Mouse (Mus musculus) stomach, postnatal 0 days (tissue): ENCODE measurements around the gene Rfxap. TPM values are rescaled to one million over a fixed set of nuclear protein-coding genes. Genes with fewer than 3 reads are reported as not detected.

ENCODE experiments used
- ATAC-seq: fragments of 200-750 bp; cut with Nextera tagmentation; 2 replicates; pipeline ENCODE4 v1.8.0; 2017; ENCODE audit not compliant: low FRiP score, low TSS enrichment
- DNase-seq: peaks from one replicate; pipeline ENCODE4 v3.0.0-alpha.2; 2016; ENCODE audit warnings: low spot score
- H3K27ac ChIP-seq: fragments of 300-500 bp; sonication (generic); replicated peaks from 2 replicates; pipeline ENCODE4 v1.5.1; 2014; ENCODE audit warnings: mild to moderate bottlenecking, control low read depth
- H3K27me3 ChIP-seq: fragments of 300-500 bp; sonication (generic); 2 replicates; pipeline ENCODE4 v1.6.1; 2014; ENCODE audit warnings: low read length; ENCODE audit not compliant: control insufficient read depth, insufficient read depth
- H3K36me3 ChIP-seq: fragments of 300-500 bp; sonication (generic); 2 replicates; pipeline ENCODE4 v1.6.1; 2014; ENCODE audit warnings: low read length, mixed read lengths; ENCODE audit not compliant: control insufficient read depth, insufficient read depth
- H3K4me1 ChIP-seq: fragments of 300-500 bp; sonication (generic); replicated peaks from 2 replicates; pipeline ENCODE4 v1.6.1; 2014; ENCODE audit warnings: antibody characterized with exemption; ENCODE audit not compliant: control insufficient read depth, insufficient read depth
- H3K4me2 ChIP-seq: fragments of 300-500 bp; sonication (generic); replicated peaks from 2 replicates; pipeline ENCODE4 v1.6.1; 2014; ENCODE audit warnings: low read depth, mild to moderate bottlenecking, control low read depth, moderate library complexity
- H3K4me3 ChIP-seq: fragments of 300-500 bp; sonication (generic); 2 replicates; pipeline ENCODE4 v1.5.1; 2014; ENCODE audit warnings: low read depth, low read length, control low read depth
- H3K9ac ChIP-seq: fragments of 300-500 bp; sonication (generic); 2 replicates; pipeline ENCODE4 v1.6.1; 2014; ENCODE audit warnings: mild to moderate bottlenecking, low read length, control low read depth, mixed read lengths
- H3K9me3 ChIP-seq: fragments of 300-500 bp; sonication (generic); 2 replicates; pipeline ENCODE4 v1.6.1; 2016; ENCODE audit warnings: low read length; ENCODE audit not compliant: control insufficient read depth
- CTCF ChIP-seq: IDR thresholded peaks from 2 replicates; pipeline ENCODE4 v1.5.1; 2016; ENCODE audit warnings: antibody characterized with exemption, low read depth, mild to moderate bottlenecking, moderate library complexity
- EP300 ChIP-seq: optimal IDR thresholded peaks from 2 replicates; pipeline ENCODE3; 2016; ENCODE audit warnings: antibody characterized with exemption
- WGBS: fragments of 180-500 bp; shearing (Covaris S2); extraction: QIAGEN DNeasy Blood & Tissue Kit; methylation state at CpG from one replicate; pipeline ENCODE4 v1.1.7; 2014; 5-methylcytosine and 5-hydroxymethylcytosine counted together
- polyA plus RNA-seq: library from polyadenylated mRNA; unstranded; fragments of >200 nt; fragmentation: Nextera tagmentation; extraction: Ambion mirVana; gene quantifications from 2 replicates; pipeline ENCODE4 v1.2.1, GENCODE M21; 2015

Rfxap gene
- polyA plus RNA-seq, 1 experiment from 2014 or later, result 24.7 TPM

- Histone ChIP-seq H3K27ac (no peak overlapping the region), H3K4me2 (no peak overlapping the region), H3K27me3 (no peaks in the 10 kb centered on the region), H3K4me1 (no peaks in the 10 kb centered on the region), H3K9ac (no peak overlapping the region), H3K9me3 (no peaks in the 10 kb centered on the region), H3K36me3 (no peaks in the 10 kb centered on the region), H3K4me3 (no peak overlapping the region)
- no peak for ATAC-seq
- 67% methylated on average over 6 of the region's 6 CpGs for WGBS
- TF ChIP-seq EP300 (no peak), CTCF (0 out of 2 replicates have a peak, but pooled peaks have one; percentile 8)
- no peak for DNase-seq
Observed at GRCm38 (mm10) chr3:54813418-54813988, 5.9 kb upstream of the Rfxap start.

GRCm38 (mm10) chr3:54811616-54812015 is 4.0 kb upstream of the Rfxap start:
- DNase-seq (no peak), ATAC-seq (no peak)
- 47% methylated on average over 1 of the region's 1 CpGs for WGBS
- Histone ChIP-seq H3K9ac (no peak overlapping the region), H3K27ac (no peak overlapping the region), H3K9me3 (no peaks in the 10 kb centered on the region), H3K4me1 (no peaks in the 10 kb centered on the region), H3K4me2 (no peak overlapping the region), H3K27me3 (no peaks in the 10 kb centered on the region), H3K4me3 (no peak overlapping the region), H3K36me3 (no peaks in the 10 kb centered on the region)
- TF ChIP-seq EP300, result no peak
- TF ChIP-seq CTCF, result peak; percentile 48

- Histone ChIP-seq H3K9ac (no peak overlapping the region), H3K36me3 (no peaks in the 10 kb centered on the region), H3K4me1 (no peaks in the 10 kb centered on the region), H3K4me3 (no peak overlapping the region), H3K27ac (no peak overlapping the region), H3K9me3 (no peaks in the 10 kb centered on the region), H3K27me3 (no peaks in the 10 kb centered on the region), H3K4me2 (no peak overlapping the region)
- ATAC-seq (no peak), DNase-seq (no peak)
- no peak for TF ChIP-seq CTCF
- no peak for TF ChIP-seq EP300
- 54% methylated on average over 5 of the region's 5 CpGs for WGBS
Observed at GRCm38 (mm10) chr3:54809111-54809510, 1.5 kb upstream of the Rfxap start.

- WGBS, result under 1% methylated on average over 52 of the region's 56 CpGs
- no peaks in the 10 kb centered on the region for H3K9me3 ChIP-seq
- no peaks in the 10 kb centered on the region for H3K27me3 ChIP-seq
- H3K4me3 ChIP-seq, result peak overlapping the region; percentile 89
- peak overlapping the region; percentile 88 for H3K9ac ChIP-seq
- H3K36me3 ChIP-seq, result peaks cover 9% of the 10 kb centered on the region; the same call in 1 of the 2 replicates
- TF ChIP-seq EP300 (no peak), CTCF (peak; percentile 14; the same call in 1 of the 2 replicates)
- DNase-seq, result no peak
- peak; percentile 84 for ATAC-seq
- H3K27ac ChIP-seq, result peak overlapping the region; percentile 94
- peak overlapping the region; percentile 98 for H3K4me2 ChIP-seq
- H3K4me1 ChIP-seq, result no peaks in the 10 kb centered on the region
Observed at GRCm38 (mm10) chr3:54807061-54807661, 430 bp downstream of the Rfxap start.

GRCm38 (mm10) chr3:54803713-54804112 is 3.9 kb downstream of the Rfxap start:
- Histone ChIP-seq H3K9me3 (no peaks in the 10 kb centered on the region), H3K36me3 (peaks cover 10% of the 10 kb centered on the region; the same call in 1 of the 2 replicates), H3K4me1 (no peaks in the 10 kb centered on the region), H3K4me2 (no peak overlapping the region), H3K4me3 (no peak overlapping the region), H3K27me3 (no peaks in the 10 kb centered on the region), H3K9ac (no peak overlapping the region), H3K27ac (no peak overlapping the region)
- TF ChIP-seq CTCF (no peak), EP300 (no peak)
- ATAC-seq (no peak), DNase-seq (no peak)
- 93% methylated on average over 8 of the region's 8 CpGs for WGBS

- Histone ChIP-seq H3K4me2 (no peak overlapping the region), H3K27ac (no peak overlapping the region), H3K27me3 (no peaks in the 10 kb centered on the region), H3K4me3 (no peak overlapping the region), H3K4me1 (no peaks in the 10 kb centered on the region), H3K9ac (no peak overlapping the region), H3K9me3 (peaks cover 3% of the 10 kb centered on the region; the same call in 1 of the 2 replicates), H3K36me3 (0 out of 2 replicates have a peak, but pooled peaks cover under 1% of the 10 kb centered on the region)
- TF ChIP-seq CTCF (peak; percentile 82), EP300 (no peak)
- DNase-seq (peak; percentile 77), ATAC-seq (peak; percentile 71)
- WGBS, result 30% methylated on average over 16 of the region's 16 CpGs
Observed at GRCm38 (mm10) chr3:54797211-54797610, 10.4 kb downstream of the Rfxap start.
